Mouse (Mus musculus) bone marrow macrophage, adult 2 months (primary cell): ENCODE results near the gene Rnf43.

Experiments used
- CTCF ChIP-seq: IDR thresholded peaks from 2 replicates; pipeline ENCODE4 v1.5.1; 2012; ENCODE audit warnings: low read depth, mild to moderate bottlenecking, low read length, moderate library complexity
- POLR2A ChIP-seq: IDR thresholded peaks from 2 replicates; pipeline ENCODE4 v1.6.1; 2012; ENCODE audit warnings: mild to moderate bottlenecking, low read depth, low read length, borderline replicate concordance

GRCm38 (mm10) chr11:87729593-87730185 lies 67.2 kb downstream of the Rnf43 start:
- no peak for TF ChIP-seq POLR2A
- no peak for TF ChIP-seq CTCF
